Mouse (Mus musculus) embryonic fibroblast, embryonic 13.5 days (primary cell): ENCODE measurements around the gene Stk11ip. TPM values are rescaled to one million over a fixed set of nuclear protein-coding genes. Genes with fewer than 3 reads are reported as not detected.

Source experiments
- H3K27ac ChIP-seq: 2 replicates; pipeline ENCODE4 v1.5.1; 2012; ENCODE audit warnings: low read length, control low read depth, inconsistent platforms; ENCODE audit not compliant: insufficient read depth
- H3K4me1 ChIP-seq: 2 replicates; pipeline ENCODE4 v1.6.1; 2011; ENCODE audit warnings: low read length; ENCODE audit not compliant: control insufficient read depth, insufficient read depth
- H3K4me3 ChIP-seq: 2 replicates; pipeline ENCODE4 v1.5.1; 2011; ENCODE audit warnings: mild to moderate bottlenecking, control low read depth, low read length; ENCODE audit not compliant: insufficient read depth
- CTCF ChIP-seq: IDR thresholded peaks from 2 replicates; pipeline ENCODE4 v1.5.1; 2011; ENCODE audit warnings: mild to moderate bottlenecking, control low read depth, low read length, moderate library complexity, borderline replicate concordance; ENCODE audit not compliant: insufficient read depth
- POLR2A ChIP-seq: IDR thresholded peaks from 2 replicates; pipeline ENCODE4 v1.6.1; 2011; ENCODE audit warnings: low read depth, mild to moderate bottlenecking, control low read depth, low read length, moderate library complexity
- polyA plus RNA-seq: library from polyadenylated mRNA; stranded (reverse); fragments of >200 nt; gene quantifications from 2 replicates; pipeline ENCODE4 v1.2.4, GENCODE M21; 2011; ENCODE audit warnings: low read depth; ENCODE audit not compliant: missing spikeins, insufficient read length

The Stk11ip gene
- polyA plus RNA-seq, 1 experiment: 13.4 TPM

DNA sequence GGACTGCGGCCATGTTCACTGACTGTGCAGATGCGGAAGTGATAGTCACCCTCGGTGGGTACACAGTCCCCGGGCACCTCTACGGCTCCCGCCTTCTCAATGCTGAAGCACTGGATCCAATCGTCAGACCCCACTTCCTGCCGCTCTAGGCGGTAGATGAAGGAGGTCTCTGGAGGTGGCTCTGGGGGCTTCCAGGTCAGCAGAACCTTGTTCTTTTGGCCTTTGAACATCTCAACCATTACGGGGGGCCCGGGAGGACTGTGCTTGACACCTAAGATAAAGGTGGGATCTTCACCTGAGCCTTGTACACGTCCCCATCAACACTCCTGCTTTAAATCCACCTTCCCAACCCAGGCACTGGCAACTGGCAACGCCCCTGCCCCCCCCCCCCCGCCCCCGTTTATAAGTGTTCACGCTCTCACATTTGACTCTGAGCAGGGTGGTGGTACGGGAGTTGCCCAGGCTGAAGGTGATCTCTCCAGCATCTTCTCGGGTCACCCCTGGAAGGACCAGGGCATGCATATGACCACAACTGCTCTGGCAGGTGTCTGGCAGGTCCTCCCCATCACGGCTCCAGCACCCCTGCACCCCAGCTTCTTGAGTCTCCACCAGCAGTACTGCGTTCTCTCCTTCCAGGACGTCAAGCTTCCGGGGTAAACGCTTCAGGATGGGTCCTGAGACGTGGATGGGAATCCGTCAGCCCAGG is 18.2 kb upstream of the Stk11ip start:
- Histone ChIP-seq H3K27ac (no peak overlapping the region), H3K4me1 (no peaks in the 10 kb centered on the region), H3K4me3 (no peak overlapping the region)
- TF ChIP-seq CTCF: no peak
- TF ChIP-seq POLR2A: no peak

DNA sequence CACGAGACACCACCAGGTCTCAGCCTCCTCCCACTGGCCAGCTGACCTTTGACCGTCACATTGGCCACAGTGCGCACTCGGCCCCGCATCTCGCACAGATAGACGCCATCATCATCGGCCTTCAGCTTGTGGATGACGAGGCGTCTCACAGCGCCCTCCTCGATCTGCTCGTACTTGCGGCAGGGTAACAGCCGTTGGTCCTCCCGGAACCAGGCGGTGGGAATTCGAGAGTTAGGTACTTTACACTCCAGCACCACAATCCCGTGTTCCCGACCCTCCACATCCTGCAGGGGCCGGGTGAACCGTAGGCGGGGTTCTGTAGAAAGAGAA is 17.7 kb upstream of the Stk11ip start:
- Histone ChIP-seq H3K4me3 (no peak overlapping the region), H3K27ac (no peak overlapping the region), H3K4me1 (no peaks in the 10 kb centered on the region)
- no peak for TF ChIP-seq POLR2A
- TF ChIP-seq CTCF: no peak

DNA sequence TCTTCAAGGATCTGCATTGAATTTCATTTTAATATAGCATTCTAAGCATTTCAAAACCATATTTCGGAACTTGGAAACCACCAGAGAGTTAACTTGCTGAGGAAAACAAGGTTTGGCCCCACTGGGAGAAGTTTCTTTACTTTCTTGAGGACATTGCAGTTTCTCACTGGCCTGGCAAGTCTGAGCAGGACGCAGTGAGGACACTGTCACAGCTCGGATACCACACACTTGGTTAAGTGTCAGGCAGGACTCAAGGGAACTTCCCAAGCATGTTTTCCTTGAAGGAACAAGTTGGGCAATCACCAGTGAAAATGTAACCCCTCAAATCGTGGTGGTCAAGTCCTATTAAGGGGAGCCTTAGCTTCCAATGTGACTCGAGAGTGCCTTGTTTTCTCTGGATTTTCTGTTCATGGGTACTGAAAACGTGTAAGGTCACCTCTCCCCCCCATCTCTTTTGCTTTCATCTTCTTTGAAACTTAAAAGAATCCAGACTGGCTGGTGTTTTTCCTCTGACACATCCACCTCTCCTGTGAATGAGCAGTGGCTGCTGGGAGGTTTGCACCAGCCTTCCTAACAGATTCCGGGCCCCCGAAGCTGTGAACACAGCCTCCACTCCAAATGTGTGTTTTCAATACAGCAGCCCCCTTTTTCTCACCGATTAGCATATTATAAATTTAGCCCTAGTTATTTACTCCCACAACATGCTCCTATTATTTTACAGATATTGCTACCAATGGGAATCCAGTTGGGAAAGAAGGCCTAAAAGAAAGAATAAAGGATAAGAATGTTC is 16.9 kb upstream of the Stk11ip start:
- H3K27ac ChIP-seq: no peak overlapping the region
- TF ChIP-seq CTCF: no peak
- peak; percentile 25; the same call in 1 of the 2 replicates for TF ChIP-seq POLR2A

DNA sequence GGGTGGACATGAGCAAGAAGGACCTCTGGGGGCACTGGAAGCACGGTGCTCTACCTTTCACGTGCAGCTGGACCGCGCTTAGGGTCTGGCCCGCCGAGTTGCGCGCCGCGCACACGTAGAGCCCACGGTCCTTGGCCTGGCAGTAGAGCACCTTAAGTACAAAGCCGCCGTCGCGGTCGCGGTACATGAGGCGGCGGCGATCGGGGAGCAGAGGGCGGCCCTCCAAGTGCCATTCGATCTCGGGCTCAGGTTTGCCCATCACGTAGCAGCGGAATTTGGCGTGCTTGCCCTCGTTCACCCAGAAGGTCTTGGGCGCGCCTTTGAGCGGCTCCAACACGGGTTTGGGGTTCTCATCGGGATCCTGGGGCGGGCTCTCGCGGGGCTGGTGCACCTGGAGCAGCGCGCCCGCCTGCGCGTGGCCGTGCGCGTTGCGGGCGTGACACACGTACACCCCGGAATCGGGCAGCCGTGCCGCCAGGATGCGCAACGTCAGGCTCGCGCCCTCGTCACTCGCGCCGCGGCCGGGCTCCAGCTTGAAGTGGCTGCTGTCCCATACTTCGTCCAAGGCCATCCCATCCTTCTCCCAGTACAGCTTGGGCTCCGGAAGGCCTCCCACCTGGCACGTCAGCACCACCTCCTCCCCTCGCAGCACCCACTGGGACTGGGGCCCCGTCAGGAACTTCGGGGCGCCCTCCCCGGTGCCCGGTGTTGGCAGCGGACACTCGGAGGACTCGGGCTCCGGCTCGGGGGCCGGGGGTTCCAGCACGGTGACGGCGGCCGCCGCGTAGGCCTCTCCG is 16.0 kb upstream of the Stk11ip start:
- Histone ChIP-seq H3K27ac (peak overlapping the region; percentile 47), H3K4me3 (peak overlapping the region; percentile 51), H3K4me1 (no peaks in the 10 kb centered on the region)
- TF ChIP-seq POLR2A: peak; percentile 73
- no peak for TF ChIP-seq CTCF

More for the DNA sequence above, 16.9 kb upstream of the Stk11ip start:
- H3K4me1 ChIP-seq: no peaks in the 10 kb centered on the region
- peak overlapping the region; percentile 51 for H3K4me3 ChIP-seq

DNA sequence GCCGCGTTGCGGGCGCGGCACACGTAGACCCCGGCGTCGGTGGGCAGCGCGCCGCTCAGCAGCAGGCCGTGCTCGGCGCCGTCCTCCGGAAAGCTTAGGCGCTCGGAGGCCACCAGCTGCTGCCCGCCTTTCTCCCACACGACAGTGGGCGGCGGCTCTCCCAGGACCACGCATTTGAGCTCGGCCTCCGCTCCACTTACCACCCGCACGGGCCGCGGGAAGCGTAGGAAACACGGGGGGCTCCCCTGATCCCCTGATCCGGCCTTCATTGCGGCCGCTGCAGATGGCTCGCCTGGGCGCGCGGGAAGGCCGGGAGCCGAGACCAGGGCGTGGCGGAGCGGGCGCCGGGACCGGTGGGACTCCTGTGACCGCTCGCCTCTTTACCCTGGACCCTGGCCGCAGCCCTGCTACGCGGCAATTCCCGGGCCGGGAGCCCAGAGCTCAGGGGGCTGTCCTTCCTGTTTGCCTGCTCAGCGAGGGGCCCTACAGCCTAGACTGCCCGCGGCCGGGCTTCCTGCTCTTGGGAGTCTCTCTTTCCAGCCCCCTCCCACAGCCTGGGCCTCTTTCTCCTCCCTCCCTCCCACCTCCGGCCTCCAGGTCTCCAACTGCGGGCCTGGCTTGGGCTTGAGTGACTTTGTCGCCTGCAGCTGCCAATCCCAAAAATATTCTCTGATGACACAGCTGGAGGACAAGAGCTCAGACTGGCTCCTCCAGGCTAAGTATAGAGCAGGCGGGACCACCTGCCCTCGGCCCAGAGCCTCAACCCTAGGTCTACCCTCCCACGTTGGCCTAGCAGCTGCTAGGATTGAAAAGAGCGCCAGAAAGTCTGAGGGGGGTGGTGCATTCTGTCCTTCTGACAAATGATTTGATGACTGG is 15.1 kb upstream of the Stk11ip start, which contains the start of gene Obsl1:
Obsl1 (minus strand) TSS at position 497 of the 876 bp plus-strand sequence.
- H3K27ac ChIP-seq: peak within 1 kb of the TSS; percentile 47
- TF ChIP-seq CTCF (no peak), POLR2A (peak; percentile 67)
- H3K4me1 ChIP-seq: no peaks in the 10 kb centered on the region
- peak within 1 kb of the TSS; percentile 51 for H3K4me3 ChIP-seq

DNA sequence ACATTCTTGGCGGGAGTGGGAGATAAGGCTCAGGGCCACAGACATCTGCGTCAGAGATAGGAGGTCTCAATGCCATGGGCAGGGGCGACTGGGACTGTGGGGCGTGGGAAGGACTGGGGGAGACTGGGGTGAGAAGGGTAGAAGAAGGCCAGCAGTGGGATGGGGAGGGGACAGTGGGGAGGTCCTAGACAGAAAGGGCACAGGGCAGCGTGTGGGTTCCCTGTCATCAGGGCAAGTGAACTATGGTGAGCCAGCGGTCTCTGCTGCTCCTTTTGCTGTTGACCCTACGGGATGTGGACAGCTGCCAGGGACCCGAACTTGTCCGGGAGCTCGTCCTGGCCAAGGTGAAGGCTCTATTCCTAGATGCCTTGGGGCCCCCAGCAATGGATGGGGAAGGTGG is 14.3 kb upstream of the Stk11ip start, which contains the start of gene Inha:
Inha (plus strand) TSS at position 72 of the 400 bp plus-strand sequence.
- Histone ChIP-seq H3K27ac (peak within 1 kb of the TSS; percentile 47), H3K4me3 (peak within 1 kb of the TSS; percentile 51), H3K4me1 (no peaks in the 10 kb centered on the region)
- no peak for TF ChIP-seq POLR2A
- TF ChIP-seq CTCF: no peak

DNA sequence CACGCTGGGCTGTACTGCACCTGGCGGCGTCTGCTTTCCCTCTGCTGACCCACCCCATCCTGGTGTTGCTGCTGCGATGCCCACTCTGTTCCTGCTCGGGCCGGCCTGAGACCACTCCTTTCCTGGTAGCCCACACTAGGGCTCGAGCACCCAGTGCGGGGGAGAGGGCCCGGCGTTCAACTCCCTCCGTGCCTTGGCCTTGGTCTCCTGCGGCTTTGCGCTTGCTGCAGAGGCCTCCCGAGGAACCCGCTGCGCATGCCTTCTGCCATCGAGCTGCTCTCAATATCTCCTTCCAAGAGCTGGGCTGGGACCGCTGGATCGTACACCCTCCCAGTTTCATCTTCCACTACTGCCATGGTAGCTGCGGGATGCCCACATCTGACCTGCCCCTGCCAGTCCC is 11.7 kb upstream of the Stk11ip start:
- Histone ChIP-seq H3K27ac (no peak overlapping the region), H3K4me1 (no peaks in the 10 kb centered on the region), H3K4me3 (no peak overlapping the region)
- TF ChIP-seq CTCF (no peak), POLR2A (no peak)

DNA sequence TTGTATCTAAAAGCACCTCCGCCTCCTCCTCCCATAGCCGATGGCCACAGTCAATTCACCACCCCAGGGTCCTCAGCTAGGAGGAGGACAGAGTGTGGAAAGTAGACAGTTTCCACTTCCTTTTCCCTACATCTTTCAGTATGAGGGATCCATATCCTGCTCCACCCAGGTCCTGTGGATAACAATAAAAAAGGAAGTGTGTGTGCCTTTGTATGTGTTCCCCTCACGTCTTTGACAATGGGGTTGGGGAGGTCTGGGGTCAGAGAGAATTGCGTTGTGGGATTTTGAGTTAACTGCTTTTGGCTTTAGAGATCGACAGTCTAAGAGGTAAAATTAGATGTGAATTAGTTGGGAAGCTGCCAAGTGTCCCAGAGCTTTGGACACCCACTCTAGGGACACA is 11.2 kb upstream of the Stk11ip start:
- no peak overlapping the region for H3K4me3 ChIP-seq
- no peak overlapping the region for H3K27ac ChIP-seq
- H3K4me1 ChIP-seq: no peaks in the 10 kb centered on the region
- TF ChIP-seq CTCF: no peak
- no peak for TF ChIP-seq POLR2A
